Mouse (Mus musculus): ENCODE measurements at regions not wholly inside any gene's neighbourhood (a gene's known extent, or its start where the extent isn't known, plus 50 kb on each side); places are given as distances from the start of the nearest gene placed in this dataset.

DNA sequence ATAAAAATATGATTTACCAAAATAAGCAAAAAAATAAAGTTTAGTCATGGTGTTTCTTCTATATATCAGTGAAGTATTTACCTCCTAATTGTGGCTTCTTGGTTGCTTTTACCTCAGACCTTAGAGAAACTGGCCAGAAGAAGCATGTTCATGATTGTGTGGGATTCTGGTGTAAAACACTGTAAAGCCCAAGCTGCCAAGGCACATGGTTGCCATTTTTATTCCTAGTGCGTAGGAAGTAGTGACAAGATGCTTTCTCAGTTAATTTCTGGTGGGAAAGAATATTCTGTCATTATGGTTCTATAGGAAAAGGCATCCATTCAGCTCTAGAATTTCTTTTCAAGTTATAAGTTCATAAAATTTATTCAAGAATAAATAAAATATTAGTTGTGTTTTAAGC, 805.2 kb downstream of the Olfm4 start:
- peak; percentile 9 for DNase-seq

GRCm38 (mm10) chr14:80799370-80799959, 815.6 kb downstream of the Olfm4 start:
- DNase-seq, result no peak

DNA sequence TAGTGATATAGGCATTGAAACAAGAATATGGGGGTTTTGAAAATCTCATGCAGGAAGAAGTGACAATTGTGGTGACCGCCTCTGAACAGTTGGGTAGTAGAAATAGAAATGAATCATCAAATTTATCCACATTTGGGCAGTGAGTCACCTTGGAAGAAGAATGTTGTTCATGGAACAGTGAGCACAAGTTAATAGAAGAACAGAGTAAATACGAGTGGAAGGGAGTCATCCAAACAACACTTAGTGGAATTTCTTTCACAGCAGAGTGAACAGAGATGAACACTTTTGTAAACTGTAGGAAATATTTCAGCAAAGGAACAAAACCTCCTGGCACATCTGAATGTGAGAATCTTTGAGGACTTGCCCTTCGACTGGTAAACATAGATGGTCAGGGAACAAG, 846.6 kb downstream of the Olfm4 start:
- no peak for DNase-seq

GRCm38 (mm10) chr14:80844550-80844949, 860.7 kb downstream of the Olfm4 start:
- no peak for DNase-seq

GRCm38 (mm10) chr14:80845576-80846269, 861.8 kb downstream of the Olfm4 start:
- peak; percentile 75 for DNase-seq

DNA sequence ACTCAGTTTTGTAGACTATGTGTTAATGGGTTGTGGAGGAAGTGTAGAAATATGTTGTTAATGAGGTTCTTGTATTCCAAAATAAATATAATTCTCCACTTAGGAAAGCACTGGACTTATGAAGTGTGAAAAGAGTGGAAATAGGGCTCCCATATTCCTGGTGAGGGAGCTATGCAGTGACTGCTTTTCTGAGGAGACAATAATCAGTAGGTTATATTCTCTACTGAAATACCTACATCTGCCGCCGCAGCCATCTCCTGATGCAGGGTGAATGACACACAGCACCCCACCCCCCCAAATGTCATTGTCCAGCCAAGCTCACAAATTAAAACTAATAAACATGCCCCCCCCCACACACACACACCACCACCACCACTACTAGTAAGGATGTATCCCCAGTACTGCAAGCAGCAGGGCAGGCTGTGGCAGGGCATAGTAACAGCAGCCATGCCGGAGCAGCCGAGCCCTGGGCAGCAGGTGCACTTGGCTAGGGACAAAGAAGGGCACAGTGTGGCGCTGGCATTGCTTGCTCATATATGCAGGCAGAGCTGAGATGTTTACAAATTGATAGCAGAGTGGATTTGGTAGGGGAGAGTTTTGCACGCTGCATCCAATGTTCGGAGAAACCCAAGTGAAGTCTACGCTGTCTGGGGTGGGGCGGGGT, 862.7 kb downstream of the Olfm4 start:
- DNase-seq, result peak; percentile 3
